Mouse (Mus musculus) fat pad, adult 2 months (tissue): Measurements from ENCODE around the gene Atp5b.
A peak's percentile ranks its signal among the peaks of the same experiment; 100 is the strongest.
"Not testable (repeated sequence)": the region's sequence is repeated elsewhere in the genome, so short reads cannot be mapped to it uniquely, and the experiment has no call there.

ENCODE experiments used
- DNase-seq: peaks from one replicate; pipeline ENCODE4 v3.0.0-alpha.2; 2011; ENCODE audit warnings: low read depth, low spot score; ENCODE audit errors: extremely low read depth

Atp5b gene

GRCm38 (mm10) chr10:128082880-128083421, at the start of gene Atp5b:
Gene Atp5b (plus strand): TSS chr10:128083273.
- DNase-seq: peak; percentile 98

DNA sequence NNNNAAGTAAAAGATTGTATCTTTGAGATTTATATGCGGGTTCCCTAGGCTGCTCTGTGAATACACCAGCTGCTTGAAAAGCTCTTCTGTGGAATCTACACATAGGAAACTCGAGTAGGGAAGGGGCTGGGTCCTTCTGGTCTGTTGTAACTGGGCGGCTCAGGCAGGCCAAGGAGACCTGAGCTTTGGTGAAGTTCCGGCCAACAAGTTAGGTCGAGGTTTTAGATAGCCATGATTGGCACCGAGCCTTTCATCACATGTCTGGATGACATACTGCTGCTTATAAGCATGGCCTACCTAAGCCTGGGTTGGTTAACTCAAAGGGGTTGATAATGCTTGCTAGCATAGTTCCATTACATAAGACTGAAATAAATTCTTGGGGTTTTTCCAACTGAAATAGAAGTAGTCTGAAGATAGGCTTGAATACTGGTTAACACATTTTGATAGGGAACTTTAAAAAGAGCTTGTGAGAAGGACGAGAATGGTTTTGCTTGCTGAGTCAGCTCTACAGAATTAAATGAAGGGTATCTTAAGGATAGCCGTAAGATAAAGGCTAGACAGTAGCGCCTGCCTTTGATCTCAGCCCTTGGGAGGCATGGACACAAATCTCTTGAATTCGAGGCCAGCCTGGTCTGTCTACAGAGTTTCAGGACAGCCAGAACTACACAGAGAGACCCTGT, 46.2 kb upstream of the Atp5b start:
- no peak for DNase-seq

DNA sequence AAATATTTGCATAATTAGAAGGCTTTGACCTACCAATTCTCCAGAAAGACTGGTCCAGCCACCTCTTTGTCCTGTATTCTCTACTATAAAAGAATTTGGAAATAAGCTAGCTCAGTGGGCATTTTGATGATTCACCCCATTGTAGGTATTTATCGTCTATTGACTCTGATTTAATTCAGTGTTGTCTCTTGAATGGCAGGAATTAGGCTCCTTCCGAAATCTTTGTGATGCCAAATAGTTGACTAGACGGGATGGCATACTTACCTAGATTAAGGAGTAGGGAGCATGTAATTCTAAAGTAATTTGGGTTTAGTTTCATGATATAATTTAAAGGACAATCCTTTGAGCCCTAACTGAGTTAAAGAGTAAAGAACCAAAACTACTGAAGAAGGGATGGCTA, 45.2 kb upstream of the Atp5b start:
- no peak for DNase-seq

DNA sequence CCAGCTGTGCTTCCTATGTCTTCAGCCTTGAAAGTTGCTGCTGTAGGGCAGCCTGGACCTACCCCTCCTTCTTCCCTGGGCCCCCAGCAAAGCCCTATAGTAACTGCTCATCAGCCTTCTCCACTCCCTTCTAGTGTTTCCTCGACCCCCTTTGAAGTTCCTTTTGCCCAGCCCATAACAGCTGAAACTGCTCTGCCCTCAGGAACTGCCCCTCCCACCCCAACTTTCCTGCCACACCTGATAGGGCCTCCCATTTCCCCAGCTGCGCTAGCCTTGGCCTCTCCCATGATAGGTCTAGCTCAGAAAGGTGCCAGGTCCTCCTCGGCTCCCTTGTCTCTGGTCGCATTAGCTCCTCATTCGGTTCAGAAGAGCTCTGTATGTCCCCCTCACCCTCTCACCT, 43.9 kb upstream of the Atp5b start:
- no peak for DNase-seq

DNA sequence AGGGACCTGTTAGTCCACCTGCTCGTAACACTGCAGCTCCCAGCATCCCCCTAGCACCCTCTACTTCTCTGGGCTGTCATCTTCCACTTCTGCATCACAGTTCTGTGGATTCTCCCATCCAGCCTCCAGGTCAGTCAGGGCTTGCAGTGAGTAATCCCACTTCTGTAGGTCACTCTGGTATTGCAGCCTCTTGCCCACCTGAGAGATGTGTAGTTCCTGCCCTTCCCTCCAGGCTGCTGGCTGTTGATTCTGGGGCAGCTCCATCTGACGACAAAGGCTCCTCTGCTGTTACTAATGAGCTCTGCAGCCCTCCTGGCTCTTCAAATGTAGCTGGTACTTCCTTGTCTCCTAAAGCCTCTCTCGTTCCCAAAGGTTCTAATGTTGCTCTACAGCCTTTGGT, 43.2 kb upstream of the Atp5b start:
- DNase-seq: no peak

DNA sequence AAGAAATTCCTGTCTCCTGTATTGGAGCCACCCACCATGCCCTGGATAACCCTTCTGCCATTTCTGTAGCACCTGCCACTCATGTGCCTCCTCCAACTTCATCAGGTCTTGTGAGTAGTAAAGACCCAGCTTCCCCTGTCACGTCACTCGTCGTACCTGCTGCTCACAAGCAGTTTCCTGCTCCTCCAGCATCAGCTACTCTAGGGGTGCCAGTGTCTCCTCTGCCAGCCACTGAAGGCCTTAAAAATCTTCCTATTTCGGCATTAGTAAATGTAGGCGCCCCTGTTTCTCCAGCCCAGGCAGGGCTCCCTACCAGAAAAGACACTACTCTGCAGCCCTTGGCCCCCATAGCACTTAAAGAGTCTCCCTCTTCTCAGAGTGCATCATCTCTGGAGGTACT, 42.8 kb upstream of the Atp5b start:
- DNase-seq: no peak

DNA sequence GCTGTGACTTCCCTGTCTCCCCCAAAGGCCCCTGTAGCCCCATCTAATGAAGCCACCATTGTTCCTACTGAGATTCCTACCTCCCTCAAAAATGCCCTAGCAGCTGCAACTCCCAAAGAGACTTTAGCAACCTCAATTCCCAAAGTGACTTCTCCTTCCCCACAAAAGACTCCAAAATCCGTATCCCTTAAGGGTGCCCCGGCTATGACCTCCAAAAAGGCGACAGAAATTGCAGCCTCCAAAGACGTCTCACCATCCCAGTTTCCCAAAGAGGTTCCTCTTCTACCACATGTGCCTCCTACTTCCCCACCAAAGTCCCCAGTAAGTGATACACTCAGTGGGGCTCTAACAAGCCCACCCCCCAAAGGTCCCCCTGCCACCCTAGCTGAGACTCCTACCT, 41.4 kb upstream of the Atp5b start:
- DNase-seq: no peak

- no peak for DNase-seq
Measured at GRCm38 (mm10) chr10:128042466-128042865, 40.6 kb upstream of the Atp5b start.

- DNase-seq: no peak
Measured at GRCm38 (mm10) chr10:128043041-128043835, 39.8 kb upstream of the Atp5b start.

DNA sequence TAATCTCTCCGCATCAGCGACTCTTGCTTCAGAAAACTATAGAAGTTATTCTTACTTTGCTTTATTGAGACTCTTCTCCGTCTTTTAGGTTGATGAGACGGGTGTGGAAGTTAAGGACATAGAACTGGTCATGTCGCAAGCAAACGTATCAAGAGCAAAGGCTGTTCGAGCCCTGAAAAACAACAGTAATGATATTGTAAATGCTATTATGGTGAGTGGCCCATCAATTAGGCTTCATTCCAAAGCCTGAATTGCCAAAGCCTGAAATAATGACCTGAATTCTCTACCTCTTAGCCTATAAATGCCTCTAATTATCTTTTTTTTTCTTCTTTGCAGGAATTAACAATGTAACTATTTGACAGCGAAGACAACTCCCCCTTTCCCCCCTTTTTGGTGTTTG, 34.9 kb upstream of the Atp5b start:
- no peak for DNase-seq

- DNase-seq: no peak
Measured at GRCm38 (mm10) chr10:128049741-128050140, 33.3 kb upstream of the Atp5b start.

GRCm38 (mm10) chr10:128050355-128050754, 32.7 kb upstream of the Atp5b start:
- DNase-seq: no peak

- DNase-seq: no peak
Measured at GRCm38 (mm10) chr10:128051589-128051988, 31.5 kb upstream of the Atp5b start.

DNA sequence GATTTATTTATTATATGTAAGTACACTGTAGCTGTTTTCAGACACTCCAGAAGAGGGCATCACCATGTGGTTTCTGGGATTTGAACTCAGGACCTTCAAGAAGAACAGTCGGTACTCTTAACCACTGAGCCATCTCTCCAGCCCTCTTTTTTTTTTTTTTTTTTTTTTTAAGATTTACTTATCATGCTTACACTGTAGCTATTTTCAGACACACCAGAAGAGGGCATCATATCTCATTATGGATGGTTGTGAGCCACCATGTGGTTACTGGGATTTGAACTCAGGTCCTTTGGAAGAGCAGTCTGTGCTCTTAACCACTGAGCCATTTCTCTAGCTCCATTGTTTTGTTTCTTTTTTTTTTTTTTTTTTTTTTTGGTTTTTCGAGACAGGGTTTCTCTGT, 30.9 kb upstream of the Atp5b start:
- DNase-seq: not testable (repeated sequence)

- no peak for DNase-seq
Measured at GRCm38 (mm10) chr10:128053001-128053400, 30.1 kb upstream of the Atp5b start.

- no peak for DNase-seq
Measured at GRCm38 (mm10) chr10:128058184-128058583, 24.9 kb upstream of the Atp5b start.

- DNase-seq: no peak
Measured at GRCm38 (mm10) chr10:128058601-128059151, 24.4 kb upstream of the Atp5b start, which contains the start of gene Ptges3. Gene Ptges3 (plus strand): TSS chr10:128058954.

GRCm38 (mm10) chr10:128059207-128059981, 23.7 kb upstream of the Atp5b start:
- DNase-seq: no peak

- no peak for DNase-seq
Measured at GRCm38 (mm10) chr10:128061109-128061508, 22.0 kb upstream of the Atp5b start.

- DNase-seq: no peak
Measured at GRCm38 (mm10) chr10:128062221-128062989, 20.7 kb upstream of the Atp5b start.
